Mouse (Mus musculus) myocyte (in vitro differentiated cells): Measurements from ENCODE around the gene Tmem117. TPM values are rescaled to one million over a fixed set of nuclear protein-coding genes. Genes with fewer than 3 reads are reported as not detected.

ENCODE experiments used
- H3K27me3 ChIP-seq: one replicate; pipeline ENCODE4 v1.6.1; 2011; ENCODE audit not compliant: control insufficient read depth, insufficient read depth, insufficient read length
- H3K36me3 ChIP-seq: one replicate; pipeline ENCODE4 v1.6.1; 2011; ENCODE audit not compliant: control insufficient read depth, insufficient read depth
- H3K4me2 ChIP-seq: one replicate; pipeline ENCODE4 v1.6.1; 2011; ENCODE audit warnings: low read depth, control low read depth
- H3K4me3 ChIP-seq: one replicate; pipeline ENCODE4 v1.5.1; 2011; ENCODE audit warnings: mild to moderate bottlenecking, control low read depth, moderate library complexity
- H3K79me2 ChIP-seq: one replicate; pipeline ENCODE4 v1.6.1; 2011; ENCODE audit not compliant: control insufficient read depth, insufficient read depth
- H3ac ChIP-seq: one replicate; pipeline ENCODE4 v1.6.1; 2011; ENCODE audit not compliant: control insufficient read depth, insufficient read length
- CEBPB ChIP-seq: IDR thresholded peaks from 2 replicates; pipeline ENCODE4 v1.6.1; 2011; ENCODE audit warnings: mild to moderate bottlenecking, moderate library complexity; ENCODE audit not compliant: poor library complexity, insufficient read depth, severe bottlenecking
- E2F4 ChIP-seq: IDR thresholded peaks from one replicate; pipeline ENCODE4 v1.6.1; 2011; ENCODE audit warnings: mild to moderate bottlenecking, control low read depth, moderate library complexity; ENCODE audit not compliant: insufficient read depth
- MAX ChIP-seq: IDR thresholded peaks from one replicate; pipeline ENCODE4 v1.6.1; 2011; ENCODE audit warnings: low read depth, mild to moderate bottlenecking, control low read depth
- MYOD1 ChIP-seq, 3 experiments: IDR thresholded peaks; one replicate each; pipeline ENCODE4 v1.6.1; 2011; ENCODE audit warnings: control low read depth in 2 of 3, low read depth in 2 of 3, mild to moderate bottlenecking in 2 of 3, moderate library complexity in 1 of 3; ENCODE audit not compliant: insufficient read length in 2 of 3, control insufficient read depth in 1 of 3
- MYOG ChIP-seq, 3 experiments: IDR thresholded peaks; one replicate each; pipeline ENCODE4 v1.6.1; 2011; ENCODE audit warnings: control low read depth in 2 of 3, low read depth in 2 of 3, mild to moderate bottlenecking in 2 of 3; ENCODE audit not compliant: insufficient read length in 2 of 3, control insufficient read depth in 1 of 3, insufficient read depth in 1 of 3
- POLR2A ChIP-seq: IDR thresholded peaks from one replicate; pipeline ENCODE4 v1.6.1; 2011; ENCODE audit warnings: low read depth, mild to moderate bottlenecking, control low read depth, moderate library complexity; ENCODE audit not compliant: insufficient read length
- POLR2AphosphoS2 ChIP-seq: IDR thresholded peaks from one replicate; pipeline ENCODE4 v1.6.1; 2011; ENCODE audit warnings: low read depth, control low read depth; ENCODE audit not compliant: insufficient read length
- REST ChIP-seq: IDR thresholded peaks from one replicate; pipeline ENCODE4 v1.6.1; 2011; ENCODE audit warnings: mild to moderate bottlenecking, control low read depth, moderate library complexity; ENCODE audit not compliant: insufficient read depth, insufficient read length
- SRF ChIP-seq: IDR thresholded peaks from one replicate; pipeline ENCODE4 v1.6.1; 2011; ENCODE audit warnings: low read depth; ENCODE audit not compliant: control insufficient read depth, insufficient read length
- TCF12 ChIP-seq: IDR thresholded peaks from one replicate; pipeline ENCODE4 v1.6.1; 2011; ENCODE audit warnings: mild to moderate bottlenecking, control low read depth; ENCODE audit not compliant: poor library complexity, insufficient read depth, severe bottlenecking
- TCF3 ChIP-seq: IDR thresholded peaks from one replicate; pipeline ENCODE4 v1.6.1; 2011; ENCODE audit warnings: low read depth, control low read depth; ENCODE audit not compliant: insufficient read length
- USF1 ChIP-seq: IDR thresholded peaks from one replicate; pipeline ENCODE4 v1.6.1; 2011; ENCODE audit warnings: low read depth, mild to moderate bottlenecking, control low read depth, moderate library complexity
- polyA plus RNA-seq: library from polyadenylated mRNA; unstranded; fragments of >200 nt; fragmentation: generic; extraction: Trizol; gene quantifications from one replicate; pipeline ENCODE4 v1.2.1, GENCODE M21; 2012; ENCODE audit warnings: missing spikeins

The Tmem117 gene
- polyA plus RNA-seq, 1 experiment = 0.37 TPM

DNA sequence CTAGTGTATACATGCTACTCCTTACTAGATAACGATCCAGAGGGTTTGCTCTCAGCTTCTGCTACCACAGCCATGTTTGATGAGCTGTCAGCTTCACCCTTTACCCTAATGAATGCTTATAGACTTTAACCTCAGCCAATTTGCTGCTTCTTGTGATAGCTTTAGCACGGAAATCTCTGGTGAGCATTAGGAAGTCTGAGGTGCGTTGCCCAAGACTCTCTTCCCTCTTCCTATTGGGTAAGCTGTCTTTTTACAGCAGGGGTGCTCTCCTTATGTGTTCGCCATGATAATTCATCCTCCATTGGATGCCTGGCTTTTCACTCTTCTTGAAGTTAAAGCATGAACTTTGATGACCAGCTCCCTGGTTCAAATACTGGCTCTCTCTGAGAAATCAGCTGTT, 328.2 kb downstream of the Tmem117 start:
- H3K4me2 ChIP-seq = no peak overlapping the region
- H3K79me2 ChIP-seq = no peaks in the 10 kb centered on the region
- TF ChIP-seq REST = no peak
- TF ChIP-seq MYOG (IDR thresholded peaks at IDR 0.05; ENCODE audit: control insufficient read depth in 1 of 3, insufficient read depth in 1 of 3, insufficient read length in 2 of 3, low read depth in 2 of 3) = no peak
- TF ChIP-seq TCF12 = no peak
- TF ChIP-seq USF1 = no peak
- TF ChIP-seq POLR2AphosphoS2 = no peak
- TF ChIP-seq POLR2A = no peak
- TF ChIP-seq SRF = no peak
- no peak for TF ChIP-seq MAX
- no peak for TF ChIP-seq MYOD1 (IDR thresholded peaks at IDR 0.05; ENCODE audit: control insufficient read depth in 1 of 3, insufficient read length in 2 of 3, low read depth in 2 of 3)
- no peak for TF ChIP-seq TCF3
- no peak for TF ChIP-seq E2F4
- no peak for TF ChIP-seq CEBPB
- H3K4me3 ChIP-seq = no peak overlapping the region
- H3K27me3 ChIP-seq = no peaks in the 10 kb centered on the region
- no peaks in the 10 kb centered on the region for H3K36me3 ChIP-seq
- no peak overlapping the region for H3ac ChIP-seq

GRCm38 (mm10) chr15:94967004-94967403, 338.0 kb downstream of the Tmem117 start:
- no peak overlapping the region for H3ac ChIP-seq
- no peaks in the 10 kb centered on the region for H3K36me3 ChIP-seq
- no peaks in the 10 kb centered on the region for H3K79me2 ChIP-seq
- no peak overlapping the region for H3K4me3 ChIP-seq
- H3K27me3 ChIP-seq = no peaks in the 10 kb centered on the region
- H3K4me2 ChIP-seq = no peak overlapping the region
- TF ChIP-seq MAX = no peak
- TF ChIP-seq MYOG (IDR thresholded peaks at IDR 0.05; ENCODE audit: control insufficient read depth in 1 of 3, insufficient read depth in 1 of 3, insufficient read length in 2 of 3, low read depth in 2 of 3) = no peak
- TF ChIP-seq POLR2A = no peak
- TF ChIP-seq TCF3 = no peak
- TF ChIP-seq MYOD1 (IDR thresholded peaks at IDR 0.05; ENCODE audit: control insufficient read depth in 1 of 3, insufficient read length in 2 of 3, low read depth in 2 of 3) = no peak
- no peak for TF ChIP-seq TCF12
- no peak for TF ChIP-seq CEBPB
- no peak for TF ChIP-seq REST

- Histone ChIP-seq H3K79me2 (no peaks in the 10 kb centered on the region), H3ac (no peak overlapping the region), H3K36me3 (no peaks in the 10 kb centered on the region), H3K4me3 (no peak overlapping the region), H3K4me2 (no peak overlapping the region), H3K27me3 (no peaks in the 10 kb centered on the region)
- no peak for TF ChIP-seq TCF3
- TF ChIP-seq E2F4 = no peak
Observed at GRCm38 (mm10) chr15:94968403-94969180, 339.6 kb downstream of the Tmem117 start.

DNA sequence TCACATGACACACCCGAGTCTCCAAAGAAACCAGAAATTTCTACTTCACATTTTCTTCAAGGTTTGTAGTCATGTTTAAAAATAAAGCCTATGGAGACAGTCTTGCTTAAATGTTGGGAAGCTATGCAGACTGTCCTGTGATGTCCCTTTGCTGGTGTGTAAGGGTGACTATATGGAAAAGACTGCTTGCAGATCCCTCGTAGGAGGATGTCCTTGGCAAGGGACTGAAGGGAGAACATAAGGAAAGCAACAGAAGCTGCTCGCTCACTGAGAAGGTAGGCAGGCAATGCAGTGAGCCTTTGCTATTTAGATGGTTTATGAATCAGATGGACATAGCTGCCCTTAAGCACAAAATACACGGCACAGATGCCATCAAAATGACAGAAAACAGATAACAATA, 352.8 kb downstream of the Tmem117 start:
- no peak for TF ChIP-seq TCF3
- TF ChIP-seq USF1 = no peak
- no peak for TF ChIP-seq E2F4
- no peak overlapping the region for H3ac ChIP-seq
- no peak overlapping the region for H3K4me3 ChIP-seq
- H3K4me2 ChIP-seq = no peak overlapping the region
- no peaks in the 10 kb centered on the region for H3K79me2 ChIP-seq
- no peaks in the 10 kb centered on the region for H3K27me3 ChIP-seq
- no peaks in the 10 kb centered on the region for H3K36me3 ChIP-seq

DNA sequence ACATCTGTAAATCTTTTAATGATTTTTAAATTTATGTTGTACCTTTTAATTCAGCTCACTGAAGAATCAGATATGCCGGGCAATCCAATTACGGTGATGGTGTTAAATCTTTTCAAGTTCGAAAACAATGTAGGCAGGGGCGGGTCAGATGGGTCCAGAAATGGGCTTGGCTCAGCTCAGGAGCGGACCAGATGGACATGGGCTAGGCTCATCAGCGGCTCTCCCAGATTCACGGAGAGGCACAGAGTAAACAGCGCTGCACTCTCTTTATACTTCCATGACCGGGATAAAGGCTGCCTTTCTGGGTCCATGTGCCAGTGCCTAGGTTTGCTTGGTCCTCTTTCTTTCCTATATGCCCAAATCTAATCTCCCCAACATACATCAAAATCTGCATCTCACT, 366.3 kb downstream of the Tmem117 start:
- no peaks in the 10 kb centered on the region for H3K79me2 ChIP-seq
- no peaks in the 10 kb centered on the region for H3K36me3 ChIP-seq
- no peak for TF ChIP-seq REST
- no peak for TF ChIP-seq TCF12
- no peak for TF ChIP-seq TCF3
- TF ChIP-seq MYOG (IDR thresholded peaks at IDR 0.05; ENCODE audit: control insufficient read depth in 1 of 3, insufficient read depth in 1 of 3, insufficient read length in 2 of 3, low read depth in 2 of 3) = no peak
- no peak for TF ChIP-seq E2F4
- no peak for TF ChIP-seq MYOD1 (IDR thresholded peaks at IDR 0.05; ENCODE audit: control insufficient read depth in 1 of 3, insufficient read length in 2 of 3, low read depth in 2 of 3)
- no peak for TF ChIP-seq CEBPB
- no peak for TF ChIP-seq USF1
- no peak for TF ChIP-seq MAX
- no peak for TF ChIP-seq POLR2A
- TF ChIP-seq SRF = no peak
- no peak overlapping the region for H3K4me3 ChIP-seq
- no peak overlapping the region for H3ac ChIP-seq
- H3K4me2 ChIP-seq = no peak overlapping the region
- H3K27me3 ChIP-seq = no peaks in the 10 kb centered on the region
